Mouse (Mus musculus): ENCODE results near the gene Ccdc141.

DNA sequence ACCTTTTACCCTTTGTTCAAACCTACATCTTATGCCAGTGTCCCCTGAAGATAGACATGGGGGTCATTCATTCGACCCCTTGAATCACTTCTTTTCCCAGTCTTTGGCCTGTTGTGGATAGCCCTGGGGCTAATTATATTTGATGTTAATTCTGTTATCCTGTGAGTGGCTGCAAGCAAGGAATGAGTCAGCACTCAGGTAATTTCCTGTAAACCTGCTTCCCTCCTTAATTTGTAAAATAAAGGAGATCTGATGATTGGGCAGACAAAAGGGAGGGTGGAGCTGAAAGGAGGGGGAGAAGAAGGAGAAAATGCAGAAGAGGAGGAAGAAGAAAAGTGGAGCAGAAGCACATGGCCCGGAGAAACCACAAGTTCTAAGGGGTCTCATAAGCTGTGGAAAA is 23.5 kb downstream of the Ccdc141 start:
- TF ChIP-seq CTCF (IDR thresholded peaks at IDR 0.05; ENCODE audit: extremely low read depth, insufficient read depth, low read length) (no peak), POLR2A (IDR thresholded peaks at IDR 0.05; ENCODE audit: extremely low read depth, insufficient read depth, low read length) (no peak)

Measured in cortical plate, adult 2 months (tissue).